Comparison of ENCODE assay signal across 8 mouse cellular contexts in the genomic region with DNA sequence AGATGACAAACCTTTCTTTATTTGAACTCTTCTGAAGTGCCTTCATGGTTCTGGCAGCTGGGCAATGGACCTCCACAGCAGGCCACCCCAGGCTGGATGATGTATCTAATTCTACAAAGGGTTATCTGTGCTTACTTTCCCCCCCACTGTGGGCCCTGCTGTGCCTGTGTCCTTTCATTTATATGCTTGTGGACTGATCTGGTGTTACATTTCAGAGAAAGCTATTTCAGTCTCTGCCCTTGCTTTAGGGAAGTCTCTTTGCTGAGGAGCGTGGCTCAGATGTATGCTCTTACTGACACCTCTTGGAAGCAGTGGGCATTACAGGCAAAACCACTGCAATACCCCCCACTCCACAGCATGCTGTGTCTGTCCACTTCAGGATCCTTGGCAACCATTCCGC. TPM values are rescaled to one million over a fixed set of nuclear protein-coding genes. Genes with fewer than 3 reads are reported as not detected.
DNase-seq lines count a peak whose midpoint lies in the region; ATAC-seq and TF ChIP-seq lines count a peak whose summit lies in the region.

No protein-coding gene starts in this region.

- ATAC-seq in heart, embryonic 14.5 days (ENCODE audit: insufficient number of reproducible peaks, insufficient read depth, low FRiP score, low read depth) = peak; percentile 47; the same call in 1 of the 2 replicates
- ATAC-seq in midbrain, postnatal 0 days (ENCODE audit: low FRiP score) = peak; percentile 58; the same call in 1 of the 2 replicates

- peak; percentile 11 to 18 for DNase-seq in cerebellum, postnatal 14 days
- DNase-seq in cerebellum, adult 9-11 months = no peak
- peak; percentile 18 to 19 for DNase-seq in CD8-positive naive resting alpha-beta T cell, adult 2 months (ENCODE audit: low read depth in 2 of 2, low spot score in 2 of 2)
- peak; percentile 70 for DNase-seq in embryo, embryonic 10.5 days (ENCODE audit: low spot score)
- peak; percentile 14 to 25 for DNase-seq in layer of hippocampus, postnatal 36 days
- peak; percentile 55 for DNase-seq in midbrain, postnatal 0 days (ENCODE audit: low spot score)
- peak; percentile 8 for DNase-seq in yolk sac, embryonic 10.5 days (ENCODE audit: low spot score)

- H3K4me2 ChIP-seq in heart, embryonic 14.5 days (ENCODE audit: low read length) = no peak overlapping the region
- no peak overlapping the region for H3K4me2 ChIP-seq in midbrain, postnatal 0 days (ENCODE audit: low read depth, low read length, poor library complexity, severe bottlenecking)

- H3K9me3 ChIP-seq in heart, embryonic 14.5 days (ENCODE audit: control insufficient read depth, low read length) = no peaks in the 10 kb centered on the region
- H3K9me3 ChIP-seq in midbrain, postnatal 0 days (ENCODE audit: low read length) = no peaks in the 10 kb centered on the region

- no peak overlapping the region for H3K4me3 ChIP-seq in heart, embryonic 14.5 days (ENCODE audit: control insufficient read depth in 1 of 2, insufficient read depth in 1 of 2, low read depth in 1 of 2, low read length in 2 of 2)
- no peak overlapping the region for H3K4me3 ChIP-seq in midbrain, postnatal 0 days (ENCODE audit: low read depth, low read length)

- peak; percentile 59 for TF ChIP-seq CTCF in midbrain, postnatal 0 days (IDR thresholded peaks at IDR 0.05)

- H3K9ac ChIP-seq in heart, embryonic 14.5 days (ENCODE audit: low read length) = no peak overlapping the region
- H3K9ac ChIP-seq in midbrain, postnatal 0 days (replicated peaks; ENCODE audit: low read length, poor library complexity, severe bottlenecking) = no peak overlapping the region

- H3K27me3 ChIP-seq in heart, embryonic 14.5 days (ENCODE audit: control insufficient read depth, insufficient read depth, low read length) = no peaks in the 10 kb centered on the region
- H3K27me3 ChIP-seq in midbrain, postnatal 0 days (ENCODE audit: insufficient read depth, low read length) = no peaks in the 10 kb centered on the region

- H3K27ac ChIP-seq in heart, embryonic 14.5 days (replicated peaks in 1 of 2; ENCODE audit: control insufficient read depth in 1 of 2, insufficient read depth in 1 of 2, low read depth in 2 of 2, low read length in 2 of 2) = peak overlapping the region; percentile 58 to 59
- no peak overlapping the region for H3K27ac ChIP-seq in midbrain, postnatal 0 days (ENCODE audit: low read depth, low read length)

- 29% methylated on average over 2 of the region's 2 CpGs for WGBS in heart, embryonic 14.5 days
- 30% methylated on average over 2 of the region's 2 CpGs for WGBS in midbrain, postnatal 0 days

- H3K36me3 ChIP-seq in heart, embryonic 14.5 days (ENCODE audit: control insufficient read depth, insufficient read depth, low read length) = no peaks in the 10 kb centered on the region
- H3K36me3 ChIP-seq in midbrain, postnatal 0 days (ENCODE audit: insufficient read depth, low read length) = no peaks in the 10 kb centered on the region

- peaks cover 0 to 2% of the 10 kb centered on the region in 2 experiments; a peak in 1 of 4 replicates for H3K4me1 ChIP-seq in heart, embryonic 14.5 days (ENCODE audit: control insufficient read depth in 2 of 2, insufficient read depth in 2 of 2, low read length in 2 of 2)
- H3K4me1 ChIP-seq in midbrain, postnatal 0 days (ENCODE audit: insufficient read depth, low read length) = no peaks in the 10 kb centered on the region

RNA-seq across cellular contexts. Expression of a gene that starts 44.9 kb away (rescaled TPM):
- 173 and 174 TPM in 2 replicates for polyA plus RNA-seq in heart, embryonic 14.5 days (2014; fragmentation: Nextera tagmentation; extraction: Ambion mirVana)
- total RNA-seq in layer of hippocampus, postnatal 36 days (2021) = 10 to 100 TPM; 78.4 to 83.0 TPM
- total RNA-seq in midbrain, postnatal 0 days (2014; rRNA removed) = 70.6 and 73.3 TPM in 2 replicates
- 50.0 and 54.3 TPM in 2 replicates for polyA plus RNA-seq in midbrain, postnatal 0 days (2015; fragmentation: Nextera tagmentation; extraction: Ambion mirVana)

RNA-seq across cellular contexts. Expression of a gene that starts 45.1 kb away (rescaled TPM):
- polyA plus RNA-seq in heart, embryonic 14.5 days (2014; fragmentation: Nextera tagmentation; extraction: Ambion mirVana) = 9.6 and 9.9 TPM in 2 replicates
- total RNA-seq in layer of hippocampus, postnatal 36 days (2021) = 10 to 100 TPM; 22.7 to 28.4 TPM
- total RNA-seq in midbrain, postnatal 0 days (2014; rRNA removed) = 4.9 and 13.0 TPM in 2 replicates
- 14.7 and 16.3 TPM in 2 replicates for polyA plus RNA-seq in midbrain, postnatal 0 days (2015; fragmentation: Nextera tagmentation; extraction: Ambion mirVana)
